Mouse (Mus musculus) lung, embryonic 16.5 days (tissue): ENCODE measurements at regions not wholly inside any gene's neighbourhood (a gene's known extent, or its start where the extent isn't known, plus 50 kb on each side); places are given as distances from the start of the nearest gene placed in this dataset.

ENCODE experiments used
- ATAC-seq: fragments of 200-750 bp; cut with Nextera tagmentation; 2 replicates; pipeline ENCODE4 v1.8.0; 2017; ENCODE audit warnings: low read depth, mild to moderate bottlenecking, moderate library complexity
- H3K27ac ChIP-seq: fragments of 300-500 bp; sonication (generic); 2 replicates; pipeline ENCODE4 v1.5.1; 2014; ENCODE audit warnings: mild to moderate bottlenecking, control low read depth, low read length
- H3K27me3 ChIP-seq: fragments of 300-500 bp; sonication (generic); 2 replicates; pipeline ENCODE4 v1.6.1; 2014; ENCODE audit warnings: low read depth, low read length, mixed read lengths; ENCODE audit not compliant: control insufficient read depth, insufficient read depth
- H3K36me3 ChIP-seq: fragments of 300-500 bp; sonication (generic); 2 replicates; pipeline ENCODE4 v1.6.1; 2014; ENCODE audit warnings: low read length; ENCODE audit not compliant: control insufficient read depth, insufficient read depth
- H3K4me1 ChIP-seq: fragments of 300-500 bp; sonication (generic); replicated peaks from 2 replicates; pipeline ENCODE4 v1.6.1; 2014; ENCODE audit warnings: low read length, mixed read lengths; ENCODE audit not compliant: control insufficient read depth, insufficient read depth
- H3K4me2 ChIP-seq: fragments of 300-500 bp; sonication (generic); 2 replicates; pipeline ENCODE4 v1.6.1; 2014; ENCODE audit warnings: low read depth, low read length, control low read depth
- H3K4me3 ChIP-seq: fragments of 300-500 bp; sonication (generic); 2 replicates; pipeline ENCODE4 v1.5.1; 2014; ENCODE audit warnings: mild to moderate bottlenecking, low read length, control low read depth
- H3K9ac ChIP-seq: fragments of 300-500 bp; sonication (generic); 2 replicates; pipeline ENCODE4 v1.6.1; 2014; ENCODE audit warnings: low read length, control low read depth
- H3K9me3 ChIP-seq: fragments of 300-500 bp; sonication (generic); 2 replicates; pipeline ENCODE4 v1.6.1; 2016; ENCODE audit warnings: low read length; ENCODE audit not compliant: control insufficient read depth
- WGBS: fragments of 180-500 bp; shearing (Covaris S2); extraction: QIAGEN DNeasy Blood & Tissue Kit; methylation state at CpG from one replicate; pipeline ENCODE4 v1.1.7; 2014; 5-methylcytosine and 5-hydroxymethylcytosine counted together

- H3K36me3 ChIP-seq: no peaks in the 10 kb centered on the region
- no peak for ATAC-seq
- no peak overlapping the region for H3K9ac ChIP-seq
- no peak overlapping the region for H3K4me2 ChIP-seq
- H3K4me1 ChIP-seq: no peaks in the 10 kb centered on the region
- H3K9me3 ChIP-seq: no peaks in the 10 kb centered on the region
- no peaks in the 10 kb centered on the region for H3K27me3 ChIP-seq
- 20% methylated on average over 4 of the region's 4 CpGs for WGBS
- H3K4me3 ChIP-seq: no peak overlapping the region
- peak overlapping the region; percentile 44 for H3K27ac ChIP-seq
Measured at GRCm38 (mm10) chr9:32899801-32900200, 263.8 kb downstream of the Ets1 start.

- H3K27me3 ChIP-seq: no peaks in the 10 kb centered on the region
- no peaks in the 10 kb centered on the region for H3K4me1 ChIP-seq
- H3K4me3 ChIP-seq: no peak overlapping the region
- no peaks in the 10 kb centered on the region for H3K9me3 ChIP-seq
- peak overlapping the region; percentile 34 for H3K27ac ChIP-seq
- H3K9ac ChIP-seq: no peak overlapping the region
- ATAC-seq: peak; percentile 90
- H3K4me2 ChIP-seq: no peak overlapping the region
- WGBS: 38% methylated on average over 4 of the region's 4 CpGs
- no peaks in the 10 kb centered on the region for H3K36me3 ChIP-seq
Measured at GRCm38 (mm10) chr9:32901287-32901686, 265.3 kb downstream of the Ets1 start.

DNA sequence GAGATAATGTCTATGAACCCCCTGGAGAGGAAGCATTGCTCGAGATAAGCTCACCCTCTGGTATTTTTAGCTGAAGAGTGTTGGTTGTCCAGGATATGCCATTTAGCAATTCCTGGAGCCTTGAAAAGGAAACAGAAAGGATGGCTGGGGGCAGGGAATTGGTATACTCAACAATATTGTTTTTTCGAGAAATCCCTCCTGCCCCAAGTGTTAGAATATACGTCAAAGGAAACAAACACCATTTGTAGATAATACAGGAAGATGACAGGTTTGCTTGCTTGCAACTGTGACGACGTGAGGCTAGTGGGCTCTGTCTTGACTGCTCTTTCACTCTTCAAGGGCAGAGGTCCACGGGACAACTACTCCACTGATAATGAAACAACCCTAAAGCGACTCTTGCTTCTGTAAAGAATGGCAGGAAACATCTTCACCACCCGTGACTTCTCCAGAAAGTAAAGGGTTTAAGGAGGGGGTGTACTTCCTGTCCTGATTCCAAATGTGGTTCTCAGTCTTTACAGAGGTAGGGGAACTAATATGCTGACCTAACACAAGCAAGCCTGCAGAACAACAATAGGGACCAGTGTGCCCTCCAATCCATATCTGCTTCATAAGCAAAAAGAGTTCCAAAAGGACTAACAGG is 270.3 kb downstream of the Ets1 start:
- no peaks in the 10 kb centered on the region for H3K4me1 ChIP-seq
- no peaks in the 10 kb centered on the region for H3K9me3 ChIP-seq
- peak overlapping the region; percentile 66 for H3K27ac ChIP-seq
- H3K4me3 ChIP-seq: no peak overlapping the region
- H3K9ac ChIP-seq: no peak overlapping the region
- WGBS: 35% methylated on average over 8 of the region's 8 CpGs
- H3K36me3 ChIP-seq: no peaks in the 10 kb centered on the region
- H3K4me2 ChIP-seq: 0 out of 2 replicates have a peak overlapping the region, but pooled peaks have one; percentile 17
- no peaks in the 10 kb centered on the region for H3K27me3 ChIP-seq
- ATAC-seq: peak; percentile 68

DNA sequence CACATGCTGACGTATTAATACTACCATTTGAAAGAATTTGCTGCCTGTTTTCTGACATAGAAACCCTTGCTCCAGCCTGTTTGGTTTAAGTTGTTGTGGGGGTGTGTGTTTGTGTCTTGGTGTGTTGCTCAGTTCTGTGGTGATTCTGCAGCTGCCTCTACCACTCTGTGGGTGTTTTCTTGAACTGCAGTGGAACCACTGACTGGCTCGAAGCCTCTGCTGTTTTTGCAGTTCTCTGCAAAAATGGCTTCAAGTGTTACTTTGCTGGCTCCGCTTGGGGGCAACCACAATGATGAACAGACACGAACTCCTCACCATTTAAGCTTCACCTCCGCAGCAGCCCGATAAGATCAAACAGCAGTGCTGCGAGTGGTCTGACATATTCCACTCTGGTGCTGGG is 274.6 kb downstream of the Ets1 start:
- no peaks in the 10 kb centered on the region for H3K27me3 ChIP-seq
- H3K36me3 ChIP-seq: no peaks in the 10 kb centered on the region
- 60% methylated on average over 7 of the region's 7 CpGs for WGBS
- no peaks in the 10 kb centered on the region for H3K4me1 ChIP-seq
- no peak overlapping the region for H3K9ac ChIP-seq
- no peak overlapping the region for H3K4me2 ChIP-seq
- no peak for ATAC-seq
- H3K4me3 ChIP-seq: no peak overlapping the region
- no peaks in the 10 kb centered on the region for H3K9me3 ChIP-seq
- no peak overlapping the region for H3K27ac ChIP-seq

DNA sequence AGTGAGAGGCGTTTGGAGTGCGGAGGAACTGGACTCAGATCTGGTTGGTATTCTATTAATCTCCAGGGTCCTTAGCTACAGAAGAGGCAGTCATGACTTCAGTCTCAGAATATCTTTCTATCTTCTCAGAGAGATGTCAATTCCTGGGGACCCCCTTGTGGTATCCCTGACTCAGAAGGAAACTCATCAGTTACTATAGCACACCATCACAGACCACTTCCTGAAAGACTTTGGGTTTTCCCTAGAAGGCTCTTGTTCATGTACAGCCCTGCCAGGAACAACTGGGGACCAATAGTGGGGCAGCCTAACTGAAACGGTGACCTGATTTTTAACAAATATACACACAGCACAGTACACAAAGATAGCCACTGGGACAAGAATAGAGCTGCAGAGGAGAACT is 279.6 kb downstream of the Ets1 start:
- no peak overlapping the region for H3K4me3 ChIP-seq
- no peak overlapping the region for H3K27ac ChIP-seq
- no peaks in the 10 kb centered on the region for H3K9me3 ChIP-seq
- no peak for ATAC-seq
- no peak overlapping the region for H3K9ac ChIP-seq
- H3K4me1 ChIP-seq: no peaks in the 10 kb centered on the region
- no peaks in the 10 kb centered on the region for H3K36me3 ChIP-seq
- WGBS: 81% methylated on average over 3 of the region's 3 CpGs
- H3K4me2 ChIP-seq: no peak overlapping the region
- no peaks in the 10 kb centered on the region for H3K27me3 ChIP-seq

GRCm38 (mm10) chr9:32916731-32917130 is 280.7 kb downstream of the Ets1 start:
- Histone ChIP-seq H3K4me1 (no peaks in the 10 kb centered on the region), H3K9me3 (no peaks in the 10 kb centered on the region), H3K36me3 (no peaks in the 10 kb centered on the region), H3K4me2 (no peak overlapping the region), H3K27ac (no peak overlapping the region), H3K27me3 (no peaks in the 10 kb centered on the region), H3K4me3 (no peak overlapping the region), H3K9ac (no peak overlapping the region)
- no peak for ATAC-seq
- 68% methylated on average over 3 of the region's 3 CpGs for WGBS

DNA sequence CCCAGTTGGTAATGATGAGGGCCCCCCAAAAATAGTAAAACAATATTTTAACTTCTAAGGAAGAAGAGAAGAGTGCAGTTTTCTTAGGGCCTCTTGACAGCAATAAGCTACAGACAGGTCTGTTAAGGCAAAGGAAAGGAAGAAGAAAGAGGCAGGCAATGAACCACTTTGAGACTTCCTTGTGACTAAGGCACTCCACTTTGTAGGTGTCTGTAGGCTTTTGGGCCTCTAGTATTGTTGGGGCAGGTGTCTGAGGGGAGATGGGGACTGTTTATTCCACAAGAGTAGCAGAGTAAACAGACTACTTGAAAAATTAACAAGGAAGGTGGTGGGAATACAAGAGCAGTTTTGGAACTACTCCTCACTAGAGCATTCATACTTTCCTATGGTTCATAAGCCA is 287.9 kb downstream of the Ets1 start:
- Histone ChIP-seq H3K27ac (no peak overlapping the region), H3K9me3 (no peaks in the 10 kb centered on the region), H3K4me3 (no peak overlapping the region), H3K9ac (no peak overlapping the region), H3K27me3 (no peaks in the 10 kb centered on the region), H3K4me2 (no peak overlapping the region), H3K4me1 (no peaks in the 10 kb centered on the region), H3K36me3 (no peaks in the 10 kb centered on the region)
- ATAC-seq: no peak

GRCm38 (mm10) chr9:32924333-32924886 is 288.4 kb downstream of the Ets1 start:
- Histone ChIP-seq H3K4me2 (no peak overlapping the region), H3K4me3 (no peak overlapping the region), H3K4me1 (no peaks in the 10 kb centered on the region), H3K27me3 (no peaks in the 10 kb centered on the region), H3K9ac (no peak overlapping the region), H3K27ac (no peak overlapping the region), H3K36me3 (no peaks in the 10 kb centered on the region), H3K9me3 (no peaks in the 10 kb centered on the region)
- 89% methylated on average over 7 of the region's 7 CpGs for WGBS
- no peak for ATAC-seq

DNA sequence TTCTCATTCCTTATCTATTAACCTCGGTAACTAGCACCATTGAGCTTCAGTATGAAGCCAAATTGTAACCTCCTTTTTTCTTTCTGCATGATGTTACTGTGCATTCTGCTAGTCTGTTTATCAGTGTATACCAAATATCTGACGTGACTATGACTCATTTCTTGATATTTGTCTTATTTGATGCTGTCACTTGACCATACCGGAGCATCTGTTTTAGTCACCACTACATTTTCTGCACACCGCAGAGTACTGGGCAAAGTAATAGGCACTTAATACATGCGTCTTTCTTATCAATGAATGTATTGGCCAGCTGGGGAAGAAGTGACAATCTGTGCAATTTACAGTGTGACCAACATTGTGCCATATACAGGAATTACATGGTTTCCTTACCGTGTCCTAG is 289.0 kb downstream of the Ets1 start:
- 84% methylated on average over 6 of the region's 6 CpGs for WGBS

More for the DNA sequence above, 289.0 kb downstream of the Ets1 start:
- H3K4me2 ChIP-seq: no peak overlapping the region
- H3K4me1 ChIP-seq: no peaks in the 10 kb centered on the region
- H3K4me3 ChIP-seq: no peak overlapping the region
- no peak for ATAC-seq
- H3K9me3 ChIP-seq: no peaks in the 10 kb centered on the region
- H3K27me3 ChIP-seq: no peaks in the 10 kb centered on the region
- no peak overlapping the region for H3K9ac ChIP-seq
- no peak overlapping the region for H3K27ac ChIP-seq
- H3K36me3 ChIP-seq: no peaks in the 10 kb centered on the region
